Mouse (Mus musculus): ENCODE data around the gene Mcm2.

GRCm38 (mm10) chr6:88940090-88940916, 41.7 kb upstream of the Mcm2 start:
- TF ChIP-seq GATA1 (IDR thresholded peaks at IDR 0.05; ENCODE audit: borderline replicate concordance, low read length) (no peak), FLI1 (IDR thresholded peaks at IDR 0.05; ENCODE audit: low read length) (no peak)
